Mouse (Mus musculus) stomach, postnatal 0 days (tissue): ENCODE results near the gene D1Pas1. TPM values are rescaled to one million over a fixed set of nuclear protein-coding genes. Genes with fewer than 3 reads are reported as not detected.
A peak's percentile ranks its signal among the peaks of the same experiment; 100 is the strongest.

Experiments
- ATAC-seq: fragments of 200-750 bp; cut with Nextera tagmentation; 2 replicates; pipeline ENCODE4 v1.8.0; 2017; ENCODE audit not compliant: low FRiP score, low TSS enrichment
- DNase-seq: peaks from one replicate; pipeline ENCODE4 v3.0.0-alpha.2; 2016; ENCODE audit warnings: low spot score
- H3K27ac ChIP-seq: fragments of 300-500 bp; sonication (generic); replicated peaks from 2 replicates; pipeline ENCODE4 v1.5.1; 2014; ENCODE audit warnings: mild to moderate bottlenecking, control low read depth
- H3K27me3 ChIP-seq: fragments of 300-500 bp; sonication (generic); 2 replicates; pipeline ENCODE4 v1.6.1; 2014; ENCODE audit warnings: low read length; ENCODE audit not compliant: control insufficient read depth, insufficient read depth
- H3K36me3 ChIP-seq: fragments of 300-500 bp; sonication (generic); 2 replicates; pipeline ENCODE4 v1.6.1; 2014; ENCODE audit warnings: low read length, mixed read lengths; ENCODE audit not compliant: control insufficient read depth, insufficient read depth
- H3K4me1 ChIP-seq: fragments of 300-500 bp; sonication (generic); replicated peaks from 2 replicates; pipeline ENCODE4 v1.6.1; 2014; ENCODE audit warnings: antibody characterized with exemption; ENCODE audit not compliant: control insufficient read depth, insufficient read depth
- H3K4me2 ChIP-seq: fragments of 300-500 bp; sonication (generic); replicated peaks from 2 replicates; pipeline ENCODE4 v1.6.1; 2014; ENCODE audit warnings: low read depth, mild to moderate bottlenecking, control low read depth, moderate library complexity
- H3K4me3 ChIP-seq: fragments of 300-500 bp; sonication (generic); 2 replicates; pipeline ENCODE4 v1.5.1; 2014; ENCODE audit warnings: low read depth, low read length, control low read depth
- H3K9ac ChIP-seq: fragments of 300-500 bp; sonication (generic); 2 replicates; pipeline ENCODE4 v1.6.1; 2014; ENCODE audit warnings: mild to moderate bottlenecking, low read length, control low read depth, mixed read lengths
- H3K9me3 ChIP-seq: fragments of 300-500 bp; sonication (generic); 2 replicates; pipeline ENCODE4 v1.6.1; 2016; ENCODE audit warnings: low read length; ENCODE audit not compliant: control insufficient read depth
- CTCF ChIP-seq: IDR thresholded peaks from 2 replicates; pipeline ENCODE4 v1.5.1; 2016; ENCODE audit warnings: antibody characterized with exemption, low read depth, mild to moderate bottlenecking, moderate library complexity
- EP300 ChIP-seq: optimal IDR thresholded peaks from 2 replicates; pipeline ENCODE3; 2016; ENCODE audit warnings: antibody characterized with exemption
- WGBS: fragments of 180-500 bp; shearing (Covaris S2); extraction: QIAGEN DNeasy Blood & Tissue Kit; methylation state at CpG from one replicate; pipeline ENCODE4 v1.1.7; 2014; 5-methylcytosine and 5-hydroxymethylcytosine counted together
- polyA plus RNA-seq: library from polyadenylated mRNA; unstranded; fragments of >200 nt; fragmentation: Nextera tagmentation; extraction: Ambion mirVana; gene quantifications from 2 replicates; pipeline ENCODE4 v1.2.1, GENCODE M21; 2015

The D1Pas1 gene
- polyA plus RNA-seq, 1 experiment from 2014 or later = not detected

- no peak overlapping the region for H3K27ac ChIP-seq
- H3K9ac ChIP-seq = no peak overlapping the region
- 70% methylated on average over 4 of the region's 4 CpGs for WGBS
- TF ChIP-seq EP300 = no peak
- TF ChIP-seq CTCF = no peak
- H3K4me3 ChIP-seq = no peak overlapping the region
- H3K27me3 ChIP-seq = no peaks in the 10 kb centered on the region
- no peaks in the 10 kb centered on the region for H3K4me1 ChIP-seq
- H3K9me3 ChIP-seq = no peaks in the 10 kb centered on the region
- DNase-seq (no peak), ATAC-seq (no peak)
- no peaks in the 10 kb centered on the region for H3K36me3 ChIP-seq
- H3K4me2 ChIP-seq = no peak overlapping the region
These were observed 39.7 kb upstream of the D1Pas1 start for GRCm38 (mm10) chr1:186927494-186927893.

DNA sequence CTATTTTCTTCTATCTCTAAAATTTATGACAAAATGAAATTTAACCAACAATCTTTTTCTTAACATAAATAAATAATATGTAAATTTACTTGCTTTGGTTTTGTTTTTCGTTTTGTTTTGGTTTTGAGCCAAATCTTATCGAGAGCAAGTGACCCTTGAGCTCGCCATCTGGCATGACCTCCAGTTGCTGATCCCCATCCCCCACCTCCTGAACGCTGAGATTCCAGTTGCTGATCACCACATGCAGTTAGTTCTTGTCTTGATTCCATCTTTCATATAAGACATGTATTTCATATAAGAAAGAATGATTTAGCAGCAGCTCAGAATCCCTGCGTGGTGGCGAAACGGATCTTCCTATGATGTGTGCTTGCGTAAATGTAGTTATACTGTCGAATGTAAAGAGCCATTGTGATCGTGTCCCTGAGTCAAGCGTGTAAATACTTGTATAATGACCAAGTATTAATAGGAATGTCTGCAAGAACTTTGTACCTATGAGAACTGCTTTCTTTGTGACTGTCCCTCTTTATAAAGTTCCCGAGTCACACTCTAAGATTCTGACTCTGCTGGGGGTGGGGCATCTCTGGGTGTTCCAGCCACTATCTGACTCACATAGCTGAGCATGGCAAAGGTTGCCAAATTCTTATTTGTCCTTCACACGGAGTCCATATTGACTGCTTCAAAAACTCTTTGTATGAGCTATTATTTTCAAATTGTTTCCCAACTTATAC is 36.9 kb upstream of the D1Pas1 start:
- WGBS = 68% methylated on average over 13 of the region's 13 CpGs
- TF ChIP-seq CTCF (no peak), EP300 (no peak)
- Histone ChIP-seq H3K27me3 (no peaks in the 10 kb centered on the region), H3K4me2 (no peak overlapping the region), H3K27ac (no peak overlapping the region), H3K9ac (no peak overlapping the region), H3K36me3 (no peaks in the 10 kb centered on the region), H3K9me3 (no peaks in the 10 kb centered on the region), H3K4me3 (no peak overlapping the region), H3K4me1 (no peaks in the 10 kb centered on the region)
- DNase-seq (no peak), ATAC-seq (peak; percentile 61; the same call in 1 of the 2 replicates)

- H3K27ac ChIP-seq = no peak overlapping the region
- H3K4me3 ChIP-seq = no peak overlapping the region
- H3K9me3 ChIP-seq = no peaks in the 10 kb centered on the region
- no peak for ATAC-seq
- no peaks in the 10 kb centered on the region for H3K36me3 ChIP-seq
- H3K4me2 ChIP-seq = no peak overlapping the region
- WGBS = 75% methylated on average over 6 of the region's 6 CpGs
- TF ChIP-seq CTCF (no peak), EP300 (no peak)
- no peaks in the 10 kb centered on the region for H3K4me1 ChIP-seq
- no peak for DNase-seq
- no peak overlapping the region for H3K9ac ChIP-seq
- no peaks in the 10 kb centered on the region for H3K27me3 ChIP-seq
These were observed 36.4 kb upstream of the D1Pas1 start for GRCm38 (mm10) chr1:186930888-186931233.

DNA sequence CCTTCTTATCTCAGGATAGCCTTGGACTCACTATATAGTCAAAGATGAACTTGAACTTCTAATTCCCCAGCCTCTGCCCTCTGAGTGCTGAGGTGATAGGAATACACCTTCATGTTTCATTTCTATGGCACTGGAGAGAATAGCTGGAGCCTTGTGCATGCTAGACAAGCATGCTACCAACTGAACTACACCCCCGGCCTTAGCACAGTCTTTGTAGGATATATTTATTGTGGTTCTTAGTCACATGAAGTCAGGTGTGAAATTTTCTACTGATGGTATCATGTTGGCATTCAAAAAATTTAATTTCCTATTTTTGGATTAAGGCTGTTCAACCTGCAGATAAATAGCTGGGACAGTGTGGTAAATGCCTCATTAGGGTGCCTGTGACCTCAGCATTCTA is 33.0 kb upstream of the D1Pas1 start:
- Histone ChIP-seq H3K9ac (no peak overlapping the region), H3K27me3 (no peaks in the 10 kb centered on the region), H3K4me3 (no peak overlapping the region), H3K4me2 (no peak overlapping the region), H3K9me3 (no peaks in the 10 kb centered on the region), H3K4me1 (no peaks in the 10 kb centered on the region), H3K36me3 (no peaks in the 10 kb centered on the region), H3K27ac (no peak overlapping the region)
- no peak for ATAC-seq
- DNase-seq = no peak
- WGBS = 90% methylated on average over 1 of the region's 1 CpGs
- TF ChIP-seq EP300 (no peak), CTCF (no peak)

DNA sequence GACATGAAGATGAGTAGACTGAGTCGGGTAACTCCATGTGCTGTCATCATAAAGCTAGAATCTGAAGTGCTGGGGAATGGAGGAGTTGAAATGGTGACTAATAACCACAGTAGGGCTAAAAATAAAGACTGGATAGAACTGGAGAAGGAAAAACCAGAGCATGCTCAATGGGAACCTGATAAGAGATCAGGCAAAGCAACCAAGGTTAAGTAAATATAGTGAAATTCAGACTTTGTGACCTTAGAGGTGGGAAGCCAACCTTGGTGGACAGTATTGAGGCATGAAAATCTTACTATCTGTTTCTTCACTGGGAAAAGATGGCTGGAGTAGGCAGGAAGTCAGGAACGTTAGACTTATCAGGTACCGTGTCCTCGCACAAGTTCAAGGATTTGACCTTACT is 14.8 kb upstream of the D1Pas1 start:
- no peaks in the 10 kb centered on the region for H3K27me3 ChIP-seq
- H3K9ac ChIP-seq = no peak overlapping the region
- no peak for ATAC-seq

GRCm38 (mm10) chr1:186954591-186954990 is 12.6 kb upstream of the D1Pas1 start:
- Histone ChIP-seq H3K36me3 (no peaks in the 10 kb centered on the region), H3K9ac (no peak overlapping the region), H3K4me1 (no peaks in the 10 kb centered on the region), H3K27ac (no peak overlapping the region), H3K4me3 (no peak overlapping the region), H3K4me2 (no peak overlapping the region), H3K27me3 (no peaks in the 10 kb centered on the region), H3K9me3 (no peaks in the 10 kb centered on the region)
- no peak for DNase-seq
- 73% methylated on average over 4 of the region's 4 CpGs for WGBS
- no peak for ATAC-seq
- TF ChIP-seq EP300 = no peak
- no peak for TF ChIP-seq CTCF

More for the DNA sequence above, 14.8 kb upstream of the D1Pas1 start:
- no peak for DNase-seq
- TF ChIP-seq EP300 (no peak), CTCF (no peak)
- Histone ChIP-seq H3K9me3 (no peaks in the 10 kb centered on the region), H3K4me1 (no peaks in the 10 kb centered on the region), H3K36me3 (no peaks in the 10 kb centered on the region), H3K27ac (no peak overlapping the region), H3K4me3 (no peak overlapping the region), H3K4me2 (no peak overlapping the region)
- WGBS = 58% methylated on average over 4 of the region's 4 CpGs
